Mouse (Mus musculus) spleen, postnatal 36 days (tissue): ENCODE data around the gene Ccdc144b.
A peak's percentile ranks its signal among the peaks of the same experiment; 100 is the strongest.

Experiments
- DNase-seq, 2 experiments: peaks; one replicate each; pipeline ENCODE4 v3.0.0; 2022; ENCODE audit warnings: low spot score in 2 of 2, mixed read lengths in 1 of 2

Gene Ccdc144b

GRCm38 (mm10) chr3:36053447-36053846 is at the start of gene Ccdc144b:
Ccdc144b (minus strand) TSS chr3:36053547.
- no peak for DNase-seq

DNA sequence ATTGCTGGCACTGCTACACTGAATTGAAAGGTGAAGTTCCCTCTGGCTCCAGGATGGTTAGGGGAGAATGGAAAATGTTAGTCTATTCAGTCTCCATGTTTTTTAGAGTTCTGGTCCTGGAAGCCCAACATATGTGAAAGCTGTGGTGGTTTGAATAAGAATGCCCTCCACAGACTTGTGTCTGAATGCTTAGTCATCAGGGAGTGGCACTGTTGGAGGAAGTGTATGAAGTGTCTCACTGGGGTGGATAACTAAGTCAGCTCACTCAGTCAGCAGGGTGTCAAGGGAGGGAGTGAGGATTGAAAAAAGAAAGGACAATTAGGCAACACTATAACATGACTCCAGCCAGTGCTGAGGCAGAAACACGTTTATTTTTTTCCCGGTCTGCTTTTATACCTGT is 42.0 kb upstream of the Ccdc144b start:
- no peak for DNase-seq

GRCm38 (mm10) chr3:36087591-36087990 is 34.2 kb upstream of the Ccdc144b start:
- no peak for DNase-seq

GRCm38 (mm10) chr3:36085394-36085793 is 32.0 kb upstream of the Ccdc144b start:
- no peak for DNase-seq

GRCm38 (mm10) chr3:36083381-36083780 is 30.0 kb upstream of the Ccdc144b start:
- no peak for DNase-seq

DNA sequence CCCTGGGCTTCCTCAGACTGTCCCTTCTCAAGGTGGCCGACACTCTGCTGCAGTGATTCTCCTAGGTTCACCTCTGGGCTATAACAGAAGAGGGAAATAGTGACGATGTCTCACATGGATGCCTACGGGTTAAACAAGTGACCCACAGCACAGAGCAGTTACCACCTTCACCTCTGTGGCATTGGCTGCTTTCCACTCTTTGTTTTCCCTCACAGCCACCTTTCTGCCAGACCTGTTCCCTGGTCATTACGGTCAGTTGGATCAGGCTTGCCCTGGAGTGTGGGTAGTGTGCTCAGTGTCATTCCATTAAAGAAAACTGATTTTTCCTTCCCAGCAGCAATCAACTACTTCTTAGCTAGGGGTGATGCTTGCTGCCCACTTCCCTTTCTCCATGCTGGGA is 29.5 kb upstream of the Ccdc144b start:
- no peak for DNase-seq

DNA sequence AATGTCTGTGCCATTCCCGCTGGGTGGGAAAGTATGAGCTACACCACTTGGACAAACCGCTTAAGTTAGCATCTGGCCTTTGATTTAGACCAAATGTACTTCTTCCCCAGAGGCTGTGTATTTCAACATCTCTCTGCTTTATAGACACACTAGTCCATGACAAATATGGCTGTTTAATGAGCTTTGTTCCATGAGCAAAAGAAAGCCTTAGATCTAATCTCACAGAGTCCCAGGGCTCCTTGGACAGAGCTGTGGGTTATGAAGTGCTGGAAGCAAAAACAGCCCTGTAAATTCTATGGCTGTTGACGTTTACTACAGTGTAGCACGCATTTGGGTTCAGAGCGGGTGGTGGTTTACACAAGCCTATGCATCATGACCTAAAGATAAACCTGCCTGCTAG is 27.4 kb upstream of the Ccdc144b start:
- no peak for DNase-seq

DNA sequence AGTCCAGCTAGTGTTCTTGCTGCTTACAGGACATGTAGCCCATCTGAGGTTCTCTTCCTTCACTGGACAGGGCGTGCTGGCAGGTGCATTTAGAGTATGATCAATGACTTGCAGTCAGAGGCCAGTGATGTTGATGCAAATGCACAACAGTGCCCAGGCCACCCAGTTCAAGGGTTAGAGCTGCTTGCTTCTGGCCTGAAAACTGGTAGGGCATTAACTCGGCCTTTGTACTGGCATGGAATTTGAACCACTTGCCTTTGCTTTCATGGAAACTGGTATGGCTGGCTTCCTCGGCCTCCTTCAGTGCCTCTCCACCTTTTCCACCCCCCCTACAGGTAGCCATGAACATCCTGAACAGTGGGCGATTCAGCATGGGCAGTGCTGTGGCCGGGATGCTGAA is 26.5 kb upstream of the Ccdc144b start:
- DNase-seq: no peak

- DNase-seq: no peak
Measured at GRCm38 (mm10) chr3:36077386-36077785, 24.0 kb upstream of the Ccdc144b start.

DNA sequence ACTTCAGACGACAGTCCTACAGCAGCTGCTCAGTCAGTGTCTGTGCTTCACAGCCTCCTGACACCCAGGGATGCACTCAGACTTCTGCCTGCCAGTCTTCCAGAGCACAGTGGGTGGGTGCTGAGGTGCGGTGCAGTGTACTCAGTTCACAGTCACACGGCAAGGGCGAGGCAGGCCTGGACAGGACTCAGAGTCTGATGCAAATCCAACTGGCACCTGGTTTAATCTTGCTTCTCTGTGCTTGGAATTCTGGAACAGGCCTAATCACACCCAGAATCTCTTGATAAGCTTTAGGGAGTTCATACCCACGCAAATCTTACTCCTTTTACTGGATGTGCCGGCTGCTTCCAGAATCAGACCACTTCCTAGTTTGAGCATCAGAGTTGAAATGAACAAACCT is 22.1 kb upstream of the Ccdc144b start:
- DNase-seq: no peak

DNA sequence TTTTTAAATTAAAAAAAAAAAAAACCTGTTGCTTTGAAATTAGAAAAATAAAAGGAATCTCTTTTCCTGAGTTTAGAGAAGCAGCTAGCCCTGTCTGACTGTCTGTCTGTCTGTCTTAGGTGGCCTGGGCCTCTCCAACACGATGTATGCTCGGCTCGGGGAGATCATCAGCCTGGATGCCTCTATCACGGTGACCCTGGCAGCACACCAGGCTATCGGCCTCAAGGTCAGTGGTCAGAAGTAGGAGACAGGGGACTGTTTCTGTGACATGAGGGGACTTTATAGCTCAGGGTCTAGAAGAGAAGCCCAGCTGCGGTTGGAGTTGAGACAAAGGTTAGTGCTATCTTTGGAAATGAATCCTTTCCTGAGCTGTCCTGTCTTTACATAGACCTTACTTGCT is 20.9 kb upstream of the Ccdc144b start:
- DNase-seq: no peak

DNA sequence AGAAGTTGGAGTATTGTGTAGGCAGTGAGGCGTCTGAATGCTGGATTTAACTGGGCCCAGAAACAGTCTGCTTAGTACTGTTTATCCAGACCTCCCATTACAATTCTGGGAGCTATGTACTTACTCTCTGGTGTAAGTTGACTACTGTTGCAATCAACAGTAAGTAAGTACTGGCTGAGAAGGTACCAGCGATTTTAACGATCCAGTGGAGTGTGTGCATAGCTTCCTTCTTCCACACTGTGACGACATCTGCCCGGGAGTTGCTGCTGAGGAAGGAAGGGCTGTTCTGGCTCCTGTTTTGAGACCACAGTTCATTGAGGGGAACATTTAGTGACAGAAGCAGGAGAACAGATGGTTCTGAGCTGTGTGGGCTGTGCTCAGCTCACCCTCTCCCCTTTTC is 17.7 kb upstream of the Ccdc144b start:
- DNase-seq: no peak

- DNase-seq: no peak
Measured at GRCm38 (mm10) chr3:36070436-36070835, 17.1 kb upstream of the Ccdc144b start.

DNA sequence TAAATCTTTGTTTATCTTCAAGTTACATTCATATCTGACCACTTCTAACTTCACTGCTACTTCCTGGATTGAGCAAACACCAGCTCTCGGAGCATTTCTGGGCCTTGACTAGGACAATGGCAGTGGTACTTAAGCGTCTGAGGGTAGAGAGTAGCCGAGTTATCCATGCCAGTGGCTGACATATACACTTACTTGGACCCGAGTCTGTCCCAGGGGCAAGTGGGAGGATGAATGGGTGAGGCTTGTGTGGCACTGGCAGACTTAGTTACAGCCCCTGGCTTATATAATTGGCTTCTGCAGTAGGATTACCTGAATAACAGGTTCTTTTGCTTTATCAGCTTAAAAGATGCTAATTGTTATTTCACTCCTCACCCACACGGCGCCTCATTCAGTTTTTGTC is 14.4 kb upstream of the Ccdc144b start:
- no peak for DNase-seq

- peak; percentile 92 to 93 for DNase-seq
Measured at GRCm38 (mm10) chr3:36065843-36066651, 12.7 kb upstream of the Ccdc144b start, which contains the start of gene Acad9. Acad9 (plus strand) TSS chr3:36065979.

DNA sequence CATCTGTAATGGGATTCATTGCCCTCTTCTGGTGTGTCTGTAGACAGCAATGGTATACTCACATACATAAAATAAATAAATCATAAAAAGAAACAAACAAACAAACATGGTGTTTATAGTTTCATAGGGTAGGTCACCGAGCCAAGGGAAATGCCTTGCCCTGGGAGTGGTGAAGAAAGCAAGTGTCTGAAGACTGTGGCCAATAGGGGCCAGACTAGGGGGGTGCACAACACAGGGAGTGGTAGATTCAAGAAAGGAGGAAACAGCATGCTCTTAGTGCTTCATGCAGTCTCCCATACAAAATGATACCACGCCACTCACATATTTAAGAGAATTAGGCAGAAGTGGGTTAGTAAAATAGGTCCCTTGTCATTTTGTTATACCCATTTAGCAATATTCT is 11.8 kb upstream of the Ccdc144b start:
- no peak for DNase-seq

- peak; percentile 45 to 60 for DNase-seq
Measured at GRCm38 (mm10) chr3:36064592-36065061, 11.3 kb upstream of the Ccdc144b start.

- peak; percentile 46 to 62 for DNase-seq
Measured at GRCm38 (mm10) chr3:36060096-36060850, 6.9 kb upstream of the Ccdc144b start.

DNA sequence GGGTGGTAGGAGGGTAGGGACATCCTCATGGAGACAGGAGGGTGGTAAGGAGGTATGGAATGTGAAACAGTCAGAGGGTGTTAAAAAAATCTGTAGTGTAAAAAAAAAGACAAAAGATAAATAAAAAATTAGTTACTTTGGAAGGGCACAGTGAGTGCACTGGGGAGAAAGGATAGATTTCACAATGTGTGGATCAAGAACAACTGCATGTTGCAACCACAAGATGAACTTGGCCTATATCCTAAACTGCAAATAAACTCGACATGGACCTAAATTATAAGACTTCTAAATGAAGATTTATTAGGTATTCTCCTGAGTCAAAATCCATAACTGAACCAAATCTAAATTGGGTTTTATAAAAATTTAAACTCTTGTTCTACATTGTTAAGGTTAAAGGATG is 4.2 kb downstream of the Ccdc144b start:
- no peak for DNase-seq

DNA sequence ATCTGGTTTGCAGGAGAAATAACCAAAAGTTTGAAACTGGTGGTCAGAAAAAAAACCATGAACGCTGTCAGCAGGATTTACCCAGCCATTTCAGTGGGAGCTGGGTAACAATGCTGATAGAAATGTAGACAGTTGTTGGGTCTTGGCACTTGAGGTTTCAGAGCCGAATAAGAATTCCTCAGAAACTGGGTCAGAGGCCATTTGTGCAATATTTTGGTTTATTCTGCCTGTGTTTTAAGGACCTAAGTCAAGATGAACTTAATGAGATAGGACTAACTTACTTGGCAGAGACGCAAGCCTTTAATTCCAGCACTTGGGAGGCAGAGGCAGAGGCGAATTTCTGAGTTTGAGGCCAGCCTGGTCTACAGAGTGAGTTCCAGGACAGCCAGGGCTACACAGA is 8.3 kb downstream of the Ccdc144b start:
- no peak for DNase-seq

DNA sequence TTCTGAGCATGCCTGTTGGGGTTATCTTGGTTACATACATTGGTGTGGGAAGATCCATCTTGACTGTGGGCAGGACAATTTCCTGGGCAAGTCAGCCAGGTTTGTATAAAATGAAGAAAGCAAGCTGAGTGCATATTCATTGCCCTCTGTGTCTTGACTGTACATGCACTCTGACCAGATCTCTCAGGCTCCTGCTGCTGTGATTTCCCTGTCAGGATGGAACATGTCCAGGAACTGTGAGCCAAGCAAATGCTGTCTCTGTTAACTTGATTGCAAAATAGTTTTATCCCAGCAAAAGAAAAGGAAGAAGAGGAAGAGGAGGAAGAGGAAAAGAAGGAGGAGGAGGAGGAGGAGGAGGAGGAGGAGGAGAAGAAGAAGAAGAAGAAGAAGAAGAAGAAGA is 8.8 kb downstream of the Ccdc144b start:
- no peak for DNase-seq

DNA sequence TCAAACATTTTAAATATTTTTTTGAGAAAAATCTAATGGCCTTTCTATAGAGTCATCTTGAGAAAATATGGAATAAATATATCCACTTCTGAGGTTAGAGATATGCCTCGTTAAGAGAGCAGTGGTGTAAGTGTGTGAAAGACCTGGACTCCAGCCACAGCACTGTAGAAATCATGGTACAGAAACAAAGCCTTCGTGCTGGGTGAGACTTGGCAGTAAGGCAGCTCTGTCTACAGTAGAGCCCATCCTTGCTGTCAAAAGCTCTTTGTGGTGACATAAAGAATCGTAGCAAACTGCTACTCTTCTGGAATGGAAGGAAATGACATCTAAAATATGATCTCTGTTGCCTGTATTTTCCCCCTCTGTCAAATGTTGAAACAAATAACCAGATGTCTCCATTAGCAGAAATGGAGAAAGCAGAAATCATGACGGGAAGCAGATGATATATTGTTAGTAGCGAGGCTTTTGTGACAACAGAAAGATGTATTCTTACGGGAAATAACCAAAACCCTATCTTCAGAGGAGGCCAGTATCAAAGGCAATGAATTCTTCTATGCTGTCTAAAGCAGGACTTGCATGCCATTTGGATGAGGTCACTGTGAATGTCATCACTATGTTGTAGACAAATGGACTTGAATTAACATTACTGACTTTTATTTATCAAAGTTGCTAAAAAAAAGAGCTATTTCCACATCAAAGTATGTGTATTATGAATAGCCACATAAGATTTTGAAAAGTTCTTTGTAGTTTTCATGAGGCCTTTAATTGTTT is 21.4 kb downstream of the Ccdc144b start:
- no peak for DNase-seq
